In genomic region chr11:56320293-56320692, GRCm38 (mm10) we compare ENCODE assay signal across 15 mouse cellular contexts.
"Had no signal": no experiment of that assay in that cellular context is flagged by ENCODE, and none has a peak within 500 bp of the region (broad histone marks: within the 10 kb centered on the region; RNA-seq: fewer than 3 reads in every experiment).

No protein-coding gene starts in this region.

- H3K9me3 ChIP-seq: neural tube, embryonic 15.5 days; stomach, embryonic 15.5 days had no signal

- H3K36me3 ChIP-seq: neural tube, embryonic 15.5 days; stomach, embryonic 15.5 days had no signal

- H3K4me2 ChIP-seq: neural tube, embryonic 15.5 days; stomach, embryonic 15.5 days had no signal

- H3K9ac ChIP-seq: neural tube, embryonic 15.5 days; stomach, embryonic 15.5 days had no signal

- H3K27me3 ChIP-seq: neural tube, embryonic 15.5 days; stomach, embryonic 15.5 days had no signal

- H3K4me1 ChIP-seq: neural tube, embryonic 15.5 days; stomach, embryonic 15.5 days had no signal

- DNase-seq: retina, postnatal 1 day; right cerebral cortex, adult 18-20 months; right cerebral cortex, postnatal 14 days; right cerebral cortex, postnatal 25 days; right cerebral cortex, postnatal 4 days; spleen, adult 18-20 months; thymus, adult 18-20 months; thymus, adult 2 months; thymus, postnatal 14 days; thymus, postnatal 25 days; thymus, postnatal 36 days; thymus, postnatal 4 days had no signal

- H3K4me3 ChIP-seq: neural tube, embryonic 15.5 days; stomach, embryonic 15.5 days had no signal

- H3K27ac ChIP-seq: neural tube, embryonic 15.5 days; stomach, embryonic 15.5 days; stomach, postnatal 0 days had no signal
